Mouse (Mus musculus): ENCODE measurements around the gene Cdkn2aip. TPM values are rescaled to one million over a fixed set of nuclear protein-coding genes. Genes with fewer than 3 reads are reported as not detected.
A peak's percentile ranks its signal among the peaks of the same experiment; 100 is the strongest.

Cdkn2aip gene
- polyA plus RNA-seq (2014; fragmentation: Nextera tagmentation; extraction: Ambion mirVana), result 46.3 and 50.8 TPM in 2 replicates

GRCm38 (mm10) chr8:47713761-47714745 lies at the start of gene Cdkn2aip:
TSS of gene Cdkn2aip (minus strand) at chr8:47713932.
- Histone ChIP-seq H3K4me2 (replicated peaks; ENCODE audit: low read depth, low read length) (peak within 1 kb of the TSS; percentile 54), H3K27ac (ENCODE audit: low read depth, low read length) (peak within 1 kb of the TSS; percentile 95), H3K9me3 (ENCODE audit: control insufficient read depth, low read length) (no peaks in the 10 kb centered on the region), H3K4me1 (replicated peaks; ENCODE audit: control insufficient read depth, insufficient read depth, low read length) (no peaks in the 10 kb centered on the region), H3K27me3 (ENCODE audit: control insufficient read depth, insufficient read depth, low read length) (no peaks in the 10 kb centered on the region), H3K9ac (ENCODE audit: low read depth, low read length) (peak within 1 kb of the TSS; percentile 91), H3K36me3 (ENCODE audit: control insufficient read depth, insufficient read depth, low read length) (no peaks in the 10 kb centered on the region), H3K4me3 (ENCODE audit: low read depth, low read length) (peak within 1 kb of the TSS; percentile 98)
- ATAC-seq (ENCODE audit: low FRiP score) (peak; percentile 92), DNase-seq (ENCODE audit: low spot score) (peak; percentile 97)
- under 1% methylated on average over 95 of the region's 114 CpGs for WGBS

- H3K9me3 ChIP-seq (ENCODE audit: control insufficient read depth, low read length), result no peaks in the 10 kb centered on the region
- no peaks in the 10 kb centered on the region for H3K36me3 ChIP-seq (ENCODE audit: control insufficient read depth, insufficient read depth, low read length)
- no peak for ATAC-seq (ENCODE audit: low FRiP score)
- WGBS, result 37% methylated on average over 9 of the region's 9 CpGs
- H3K27ac ChIP-seq (ENCODE audit: low read depth, low read length), result no peak overlapping the region
- H3K27me3 ChIP-seq (ENCODE audit: control insufficient read depth, insufficient read depth, low read length), result no peaks in the 10 kb centered on the region
- no peaks in the 10 kb centered on the region for H3K4me1 ChIP-seq (replicated peaks; ENCODE audit: control insufficient read depth, insufficient read depth, low read length)
- H3K4me3 ChIP-seq (ENCODE audit: low read depth, low read length), result no peak overlapping the region
- no peak overlapping the region for H3K4me2 ChIP-seq (replicated peaks; ENCODE audit: low read depth, low read length)
- H3K9ac ChIP-seq (ENCODE audit: low read depth, low read length), result no peak overlapping the region
- no peak for DNase-seq (ENCODE audit: low spot score)
These were observed 49.5 kb upstream of the Cdkn2aip start for GRCm38 (mm10) chr8:47763194-47763593.

- Histone ChIP-seq H3K36me3 (ENCODE audit: control insufficient read depth, insufficient read depth, low read length) (no peaks in the 10 kb centered on the region), H3K4me1 (replicated peaks; ENCODE audit: control insufficient read depth, insufficient read depth, low read length) (no peaks in the 10 kb centered on the region), H3K27ac (ENCODE audit: low read depth, low read length) (no peak overlapping the region), H3K27me3 (ENCODE audit: control insufficient read depth, insufficient read depth, low read length) (no peaks in the 10 kb centered on the region), H3K4me2 (replicated peaks; ENCODE audit: low read depth, low read length) (no peak overlapping the region), H3K4me3 (ENCODE audit: low read depth, low read length) (no peak overlapping the region), H3K9me3 (ENCODE audit: control insufficient read depth, low read length) (no peaks in the 10 kb centered on the region), H3K9ac (ENCODE audit: low read depth, low read length) (no peak overlapping the region)
- DNase-seq (ENCODE audit: low spot score), result no peak
- no peak for ATAC-seq (ENCODE audit: low FRiP score)
- 71% methylated on average over 11 of the region's 11 CpGs for WGBS
These were observed 47.0 kb upstream of the Cdkn2aip start for GRCm38 (mm10) chr8:47760685-47761084.

GRCm38 (mm10) chr8:47760186-47760585 lies 46.5 kb upstream of the Cdkn2aip start:
- Histone ChIP-seq H3K36me3 (ENCODE audit: control insufficient read depth, insufficient read depth, low read length) (no peaks in the 10 kb centered on the region), H3K4me1 (replicated peaks; ENCODE audit: control insufficient read depth, insufficient read depth, low read length) (no peaks in the 10 kb centered on the region), H3K4me3 (ENCODE audit: low read depth, low read length) (no peak overlapping the region), H3K4me2 (replicated peaks; ENCODE audit: low read depth, low read length) (no peak overlapping the region), H3K9me3 (ENCODE audit: control insufficient read depth, low read length) (no peaks in the 10 kb centered on the region), H3K9ac (ENCODE audit: low read depth, low read length) (no peak overlapping the region), H3K27ac (ENCODE audit: low read depth, low read length) (no peak overlapping the region), H3K27me3 (ENCODE audit: control insufficient read depth, insufficient read depth, low read length) (no peaks in the 10 kb centered on the region)
- 68% methylated on average over 4 of the region's 4 CpGs for whole genome bisulfite sequencing
- DNase-seq (ENCODE audit: low spot score), result no peak
- ATAC-seq (ENCODE audit: low FRiP score), result no peak

GRCm38 (mm10) chr8:47753121-47753520 lies 39.4 kb upstream of the Cdkn2aip start:
- Histone ChIP-seq H3K4me3 (ENCODE audit: low read depth, low read length) (no peak overlapping the region), H3K27me3 (ENCODE audit: control insufficient read depth, insufficient read depth, low read length) (no peaks in the 10 kb centered on the region), H3K4me1 (replicated peaks; ENCODE audit: control insufficient read depth, insufficient read depth, low read length) (no peaks in the 10 kb centered on the region), H3K27ac (ENCODE audit: low read depth, low read length) (no peak overlapping the region), H3K9ac (ENCODE audit: low read depth, low read length) (no peak overlapping the region), H3K9me3 (ENCODE audit: control insufficient read depth, low read length) (no peaks in the 10 kb centered on the region), H3K36me3 (ENCODE audit: control insufficient read depth, insufficient read depth, low read length) (no peaks in the 10 kb centered on the region), H3K4me2 (replicated peaks; ENCODE audit: low read depth, low read length) (no peak overlapping the region)
- ATAC-seq (ENCODE audit: low FRiP score) (no peak), DNase-seq (ENCODE audit: low spot score) (no peak)
- WGBS, result 88% methylated on average over 3 of the region's 3 CpGs

GRCm38 (mm10) chr8:47750096-47750495 lies 36.4 kb upstream of the Cdkn2aip start:
- no peaks in the 10 kb centered on the region for H3K36me3 ChIP-seq (ENCODE audit: control insufficient read depth, insufficient read depth, low read length)
- no peaks in the 10 kb centered on the region for H3K27me3 ChIP-seq (ENCODE audit: control insufficient read depth, insufficient read depth, low read length)
- H3K4me3 ChIP-seq (ENCODE audit: low read depth, low read length), result no peak overlapping the region
- H3K9ac ChIP-seq (ENCODE audit: low read depth, low read length), result no peak overlapping the region
- DNase-seq (ENCODE audit: low spot score) (peak; percentile 33), ATAC-seq (ENCODE audit: low FRiP score) (no peak)
- no peak overlapping the region for H3K4me2 ChIP-seq (replicated peaks; ENCODE audit: low read depth, low read length)
- 47% methylated on average over 14 of the region's 14 CpGs for WGBS
- no peak overlapping the region for H3K27ac ChIP-seq (ENCODE audit: low read depth, low read length)
- H3K4me1 ChIP-seq (replicated peaks; ENCODE audit: control insufficient read depth, insufficient read depth, low read length), result no peaks in the 10 kb centered on the region
- H3K9me3 ChIP-seq (ENCODE audit: control insufficient read depth, low read length), result no peaks in the 10 kb centered on the region

- Histone ChIP-seq H3K4me1 (replicated peaks; ENCODE audit: control insufficient read depth, insufficient read depth, low read length) (no peaks in the 10 kb centered on the region), H3K27ac (ENCODE audit: low read depth, low read length) (no peak overlapping the region), H3K9me3 (ENCODE audit: control insufficient read depth, low read length) (no peaks in the 10 kb centered on the region), H3K4me2 (replicated peaks; ENCODE audit: low read depth, low read length) (no peak overlapping the region), H3K27me3 (ENCODE audit: control insufficient read depth, insufficient read depth, low read length) (no peaks in the 10 kb centered on the region), H3K9ac (ENCODE audit: low read depth, low read length) (no peak overlapping the region), H3K36me3 (ENCODE audit: control insufficient read depth, insufficient read depth, low read length) (no peaks in the 10 kb centered on the region), H3K4me3 (ENCODE audit: low read depth, low read length) (no peak overlapping the region)
- no peak for ATAC-seq (ENCODE audit: low FRiP score)
- 74% methylated on average over 8 of the region's 8 CpGs for whole genome bisulfite sequencing
- DNase-seq (ENCODE audit: low spot score), result no peak
These were observed 35.8 kb upstream of the Cdkn2aip start for GRCm38 (mm10) chr8:47749491-47749890.

- no peak overlapping the region for H3K9ac ChIP-seq (ENCODE audit: low read depth, low read length)
- H3K4me2 ChIP-seq (replicated peaks; ENCODE audit: low read depth, low read length), result no peak overlapping the region
- no peaks in the 10 kb centered on the region for H3K9me3 ChIP-seq (ENCODE audit: control insufficient read depth, low read length)
- no peak overlapping the region for H3K27ac ChIP-seq (ENCODE audit: low read depth, low read length)
- H3K4me3 ChIP-seq (ENCODE audit: low read depth, low read length), result no peak overlapping the region
- ATAC-seq (ENCODE audit: low FRiP score) (no peak), DNase-seq (ENCODE audit: low spot score) (no peak)
- no peaks in the 10 kb centered on the region for H3K4me1 ChIP-seq (replicated peaks; ENCODE audit: control insufficient read depth, insufficient read depth, low read length)
- H3K36me3 ChIP-seq (ENCODE audit: control insufficient read depth, insufficient read depth, low read length), result no peaks in the 10 kb centered on the region
- H3K27me3 ChIP-seq (ENCODE audit: control insufficient read depth, insufficient read depth, low read length), result 0 out of 2 replicates have a peak, but pooled peaks cover 2% of the 10 kb centered on the region
- 59% methylated on average over 12 of the region's 12 CpGs for WGBS
These were observed 32.6 kb upstream of the Cdkn2aip start for GRCm38 (mm10) chr8:47746304-47746703.

GRCm38 (mm10) chr8:47745848-47746247 lies 32.1 kb upstream of the Cdkn2aip start:
- H3K4me2 ChIP-seq (replicated peaks; ENCODE audit: low read depth, low read length), result no peak overlapping the region
- no peak overlapping the region for H3K27ac ChIP-seq (ENCODE audit: low read depth, low read length)
- no peaks in the 10 kb centered on the region for H3K9me3 ChIP-seq (ENCODE audit: control insufficient read depth, low read length)
- DNase-seq (ENCODE audit: low spot score) (no peak), ATAC-seq (ENCODE audit: low FRiP score) (no peak)
- H3K4me3 ChIP-seq (ENCODE audit: low read depth, low read length), result no peak overlapping the region
- no peaks in the 10 kb centered on the region for H3K36me3 ChIP-seq (ENCODE audit: control insufficient read depth, insufficient read depth, low read length)
- no peak overlapping the region for H3K9ac ChIP-seq (ENCODE audit: low read depth, low read length)
- WGBS, result 26% methylated on average over 6 of the region's 6 CpGs
- no peaks in the 10 kb centered on the region for H3K4me1 ChIP-seq (replicated peaks; ENCODE audit: control insufficient read depth, insufficient read depth, low read length)
- 0 out of 2 replicates have a peak, but pooled peaks cover 2% of the 10 kb centered on the region for H3K27me3 ChIP-seq (ENCODE audit: control insufficient read depth, insufficient read depth, low read length)
